Mouse (Mus musculus) midbrain, embryonic 16.5 days (tissue): Measurements from ENCODE around the gene Map2k3. TPM values are rescaled to one million over a fixed set of nuclear protein-coding genes. Genes with fewer than 3 reads are reported as not detected.

Source experiments
- ATAC-seq: fragments of 200-750 bp; cut with Nextera tagmentation; 2 replicates; pipeline ENCODE4 v1.8.0; 2017; ENCODE audit warnings: moderate TSS enrichment
- H3K27ac ChIP-seq: fragments of 300-500 bp; sonication (generic); 2 replicates; pipeline ENCODE4 v1.5.1; 2014; ENCODE audit warnings: mild to moderate bottlenecking, low read length, mixed read lengths
- H3K27me3 ChIP-seq: fragments of 300-500 bp; sonication (generic); 2 replicates; pipeline ENCODE4 v1.6.1; 2014; ENCODE audit warnings: low read depth, low read length, mixed read lengths; ENCODE audit not compliant: control insufficient read depth, insufficient read depth
- H3K36me3 ChIP-seq: fragments of 300-500 bp; sonication (generic); 2 replicates; pipeline ENCODE4 v1.6.1; 2014; ENCODE audit warnings: mild to moderate bottlenecking, low read length, moderate library complexity, mixed read lengths; ENCODE audit not compliant: control insufficient read depth, insufficient read depth
- H3K4me1 ChIP-seq: fragments of 300-500 bp; sonication (generic); 2 replicates; pipeline ENCODE4 v1.6.1; 2014; ENCODE audit warnings: mild to moderate bottlenecking, low read length, mixed read lengths; ENCODE audit not compliant: control insufficient read depth, insufficient read depth
- H3K4me2 ChIP-seq: fragments of 300-500 bp; sonication (generic); 2 replicates; pipeline ENCODE4 v1.6.1; 2014; ENCODE audit warnings: mild to moderate bottlenecking, low read length, mixed read lengths
- H3K4me3 ChIP-seq: fragments of 300-500 bp; sonication (generic); 2 replicates; pipeline ENCODE4 v1.5.1; 2014; ENCODE audit warnings: low read depth, mild to moderate bottlenecking, low read length, moderate library complexity, mixed read lengths
- H3K9ac ChIP-seq: fragments of 300-500 bp; sonication (generic); 2 replicates; pipeline ENCODE4 v1.6.1; 2014; ENCODE audit warnings: low read depth, low read length, mixed read lengths
- H3K9me3 ChIP-seq: fragments of 300-500 bp; sonication (generic); replicated peaks from 2 replicates; pipeline ENCODE4 v1.6.1; 2014; ENCODE audit warnings: mild to moderate bottlenecking, low read length, mixed read lengths; ENCODE audit not compliant: control insufficient read depth, poor library complexity, severe bottlenecking
- WGBS: fragments of 180-500 bp; shearing (Covaris S2); extraction: QIAGEN DNeasy Blood & Tissue Kit; methylation state at CpG from one replicate; pipeline ENCODE4 v1.1.7; 2014; 5-methylcytosine and 5-hydroxymethylcytosine counted together
- polyA plus RNA-seq: library from polyadenylated mRNA; unstranded; fragments of >200 nt; fragmentation: Nextera tagmentation; extraction: Ambion mirVana; gene quantifications from 2 replicates; pipeline ENCODE4 v1.2.1, GENCODE M21; 2015

The Map2k3 gene
- polyA plus RNA-seq, 1 experiment from 2014 or later = 29.5 TPM

GRCm38 (mm10) chr11:60945003-60945402 is 13.2 kb downstream of the Map2k3 start:
- Histone ChIP-seq H3K36me3 (peaks cover 34% of the 10 kb centered on the region), H3K9me3 (no peaks in the 10 kb centered on the region)
- 50% methylated on average over 4 of the region's 4 CpGs for WGBS

GRCm38 (mm10) chr11:60951896-60952295 is 20.1 kb downstream of the Map2k3 start:
- Histone ChIP-seq H3K27ac (no peak overlapping the region), H3K9me3 (no peaks in the 10 kb centered on the region), H3K36me3 (peaks cover 23% of the 10 kb centered on the region), H3K4me1 (0 out of 2 replicates have a peak, but pooled peaks cover 2% of the 10 kb centered on the region), H3K9ac (no peak overlapping the region), H3K4me3 (no peak overlapping the region), H3K27me3 (no peaks in the 10 kb centered on the region), H3K4me2 (no peak overlapping the region)
- 93% methylated on average over 5 of the region's 5 CpGs for WGBS
- no peak for ATAC-seq

More at GRCm38 (mm10) chr11:60945003-60945402, 13.2 kb downstream of the Map2k3 start:
- Histone ChIP-seq H3K27ac (no peak overlapping the region), H3K4me2 (no peak overlapping the region), H3K4me1 (no peaks in the 10 kb centered on the region), H3K9ac (no peak overlapping the region), H3K27me3 (no peaks in the 10 kb centered on the region), H3K4me3 (no peak overlapping the region)
- ATAC-seq = no peak

- 0 out of 2 replicates have a peak, but pooled peaks cover 2% of the 10 kb centered on the region for H3K4me1 ChIP-seq
- no peaks in the 10 kb centered on the region for H3K9me3 ChIP-seq
- no peak overlapping the region for H3K27ac ChIP-seq
- 93% methylated on average over 3 of the region's 3 CpGs for WGBS
- H3K27me3 ChIP-seq = no peaks in the 10 kb centered on the region
- H3K4me2 ChIP-seq = no peak overlapping the region
- H3K9ac ChIP-seq = no peak overlapping the region
- H3K4me3 ChIP-seq = no peak overlapping the region
- peaks cover 21% of the 10 kb centered on the region for H3K36me3 ChIP-seq
- no peak for ATAC-seq
Measured at GRCm38 (mm10) chr11:60952362-60952761, 20.5 kb downstream of the Map2k3 start.

- H3K27me3 ChIP-seq = no peaks in the 10 kb centered on the region
- no peak overlapping the region for H3K27ac ChIP-seq
- H3K36me3 ChIP-seq = peaks cover 21% of the 10 kb centered on the region
- ATAC-seq = no peak
- H3K4me2 ChIP-seq = no peak overlapping the region
- no peak overlapping the region for H3K4me3 ChIP-seq
- 96% methylated on average over 6 of the region's 6 CpGs for WGBS
- no peaks in the 10 kb centered on the region for H3K9me3 ChIP-seq
- H3K9ac ChIP-seq = no peak overlapping the region
- 0 out of 2 replicates have a peak, but pooled peaks cover 2% of the 10 kb centered on the region for H3K4me1 ChIP-seq
Measured at GRCm38 (mm10) chr11:60952986-60953385, 21.2 kb downstream of the Map2k3 start.

DNA sequence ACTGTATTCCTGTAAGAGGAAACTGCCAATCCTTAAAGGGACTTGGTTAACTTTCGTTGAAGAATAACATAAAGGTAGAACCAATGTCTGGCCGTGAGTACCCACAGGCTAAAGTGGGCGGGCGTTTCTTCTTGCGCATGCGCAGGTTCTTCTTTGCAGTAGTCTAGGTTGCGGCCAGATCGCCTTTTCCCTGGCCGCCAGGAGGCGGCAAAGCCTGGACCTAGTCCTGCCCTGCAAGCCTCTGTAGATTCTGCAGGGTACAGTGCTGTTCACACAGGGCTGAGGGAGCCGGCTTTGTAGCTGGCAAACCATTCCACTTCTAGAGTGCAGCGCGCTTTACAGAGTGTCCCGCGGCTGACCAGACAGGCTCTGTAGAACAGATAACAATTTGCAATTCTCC is 22.0 kb downstream of the Map2k3 start:
- Histone ChIP-seq H3K4me2 (peak overlapping the region; percentile 37), H3K4me1 (0 out of 2 replicates have a peak, but pooled peaks cover 2% of the 10 kb centered on the region), H3K36me3 (peaks cover 15% of the 10 kb centered on the region), H3K27me3 (no peaks in the 10 kb centered on the region), H3K9me3 (no peaks in the 10 kb centered on the region), H3K4me3 (no peak overlapping the region), H3K9ac (no peak overlapping the region), H3K27ac (peak overlapping the region; percentile 38; the same call in 1 of the 2 replicates)
- WGBS = 9% methylated on average over 15 of the region's 15 CpGs
- ATAC-seq = peak; percentile 97

DNA sequence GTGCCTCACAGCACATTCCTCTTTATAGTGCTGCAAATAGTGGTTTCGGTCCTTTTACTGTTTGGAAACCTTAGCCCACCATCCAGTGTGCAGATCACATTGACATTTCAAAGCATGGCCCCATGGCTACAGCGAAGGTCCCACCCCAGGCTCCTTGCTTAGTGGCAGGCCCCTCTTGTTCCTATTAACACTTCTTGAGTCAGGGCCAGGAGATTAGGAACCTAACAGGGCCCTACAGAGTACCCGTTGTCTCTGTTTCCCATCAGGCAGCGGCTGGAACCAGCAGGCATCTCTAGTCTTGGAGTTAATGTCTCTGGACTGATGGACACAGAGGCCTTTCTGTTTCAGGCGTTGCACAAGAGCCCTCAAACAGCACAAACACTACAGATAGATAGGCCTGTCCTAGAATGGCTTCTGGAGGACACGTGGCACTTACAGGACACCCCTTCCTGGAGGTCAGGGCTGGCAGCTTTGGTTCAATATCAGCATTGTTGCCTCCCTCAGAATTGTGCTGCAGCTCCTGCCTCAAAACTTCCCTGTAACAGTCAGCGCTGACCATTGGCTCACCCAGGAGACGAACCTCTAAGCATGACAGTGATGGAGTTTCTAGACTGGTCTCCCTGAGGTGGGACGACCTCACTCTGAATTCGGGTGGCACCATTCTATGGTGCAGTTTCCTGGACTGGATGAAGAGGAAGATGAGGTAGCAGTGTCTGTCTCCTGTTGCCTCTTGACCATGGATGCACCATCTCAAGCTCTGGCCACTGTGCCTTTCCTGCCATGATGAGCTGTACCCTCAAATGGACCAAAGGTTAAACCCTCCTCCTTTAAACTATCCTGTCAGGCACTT is 22.6 kb downstream of the Map2k3 start:
- Histone ChIP-seq H3K4me2 (peak overlapping the region; percentile 37), H3K27ac (peak overlapping the region; percentile 38; the same call in 1 of the 2 replicates), H3K4me1 (0 out of 2 replicates have a peak, but pooled peaks cover 2% of the 10 kb centered on the region), H3K9ac (no peak overlapping the region), H3K36me3 (peaks cover 9% of the 10 kb centered on the region), H3K27me3 (no peaks in the 10 kb centered on the region), H3K4me3 (no peak overlapping the region), H3K9me3 (no peaks in the 10 kb centered on the region)
- 74% methylated on average over 10 of the region's 10 CpGs for WGBS
- peak; percentile 59 for ATAC-seq

GRCm38 (mm10) chr11:60955621-60956383 is 24.0 kb downstream of the Map2k3 start:
- Histone ChIP-seq H3K4me3 (no peak overlapping the region), H3K4me1 (0 out of 2 replicates have a peak, but pooled peaks cover 2% of the 10 kb centered on the region), H3K27me3 (no peaks in the 10 kb centered on the region), H3K4me2 (no peak overlapping the region), H3K36me3 (peaks cover 8% of the 10 kb centered on the region), H3K27ac (no peak overlapping the region), H3K9me3 (no peaks in the 10 kb centered on the region), H3K9ac (no peak overlapping the region)
- 76% methylated on average over 9 of the region's 9 CpGs for WGBS
- no peak for ATAC-seq

DNA sequence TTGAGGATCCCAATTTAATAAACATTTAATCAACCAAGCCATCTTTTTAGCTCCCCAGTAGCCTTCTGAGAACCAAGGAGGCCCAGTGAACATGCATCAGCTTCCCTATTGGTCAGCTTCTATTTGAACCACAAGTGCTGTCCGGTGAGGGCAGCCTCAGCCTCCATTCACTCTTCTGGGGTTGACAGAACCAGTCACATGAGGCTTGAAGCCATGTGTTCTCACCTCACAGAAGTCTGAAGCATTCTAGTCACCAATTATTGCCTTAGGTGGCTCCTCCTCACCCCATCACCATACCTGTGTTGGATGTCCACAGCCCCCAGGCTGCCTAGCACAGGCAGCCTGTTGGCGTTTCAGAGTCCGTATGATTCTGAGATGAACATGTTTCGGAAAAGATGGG is 27.1 kb downstream of the Map2k3 start:
- WGBS = 89% methylated on average over 4 of the region's 4 CpGs
- Histone ChIP-seq H3K9ac (no peak overlapping the region), H3K36me3 (no peaks in the 10 kb centered on the region), H3K27me3 (no peaks in the 10 kb centered on the region), H3K4me3 (no peak overlapping the region), H3K4me2 (no peak overlapping the region), H3K9me3 (no peaks in the 10 kb centered on the region), H3K27ac (no peak overlapping the region), H3K4me1 (no peaks in the 10 kb centered on the region)
- no peak for ATAC-seq

- H3K4me1 ChIP-seq = no peaks in the 10 kb centered on the region
- no peak overlapping the region for H3K27ac ChIP-seq
- no peak for ATAC-seq
- no peaks in the 10 kb centered on the region for H3K27me3 ChIP-seq
- H3K9ac ChIP-seq = no peak overlapping the region
- H3K9me3 ChIP-seq = no peaks in the 10 kb centered on the region
- H3K4me3 ChIP-seq = no peak overlapping the region
- H3K4me2 ChIP-seq = no peak overlapping the region
- H3K36me3 ChIP-seq = no peaks in the 10 kb centered on the region
- 64% methylated on average over 1 of the region's 1 CpGs for WGBS
Measured at GRCm38 (mm10) chr11:60961176-60961575, 29.3 kb downstream of the Map2k3 start.
